In genomic region chr4:137920500-137920961, GRCm38 (mm10) we compare ENCODE assay signal across 8 mouse cellular contexts. TPM values are rescaled to one million over a fixed set of nuclear protein-coding genes. Genes with fewer than 3 reads are reported as not detected.
DNase-seq lines count a peak whose midpoint lies in the region; ATAC-seq and TF ChIP-seq lines count a peak whose summit lies in the region.

No protein-coding gene starts in this region.

- H3K9me3 ChIP-seq in kidney, postnatal 0 days (replicated peaks; ENCODE audit: low read length): no peaks in the 10 kb centered on the region

- no peak for TF ChIP-seq CTCF in kidney, postnatal 0 days (IDR thresholded peaks at IDR 0.05; ENCODE audit: low read depth)

- no peaks in the 10 kb centered on the region for H3K27me3 ChIP-seq in kidney, postnatal 0 days (ENCODE audit: insufficient read depth, low read length)

- no peak overlapping the region for H3K4me3 ChIP-seq in kidney, postnatal 0 days (replicated peaks; ENCODE audit: low read depth, low read length)

- WGBS in kidney, postnatal 0 days: 15% methylated on average over 10 of the region's 10 CpGs

- H3K27ac ChIP-seq in kidney, postnatal 0 days: peak overlapping the region; percentile 89

- H3K9ac ChIP-seq in kidney, postnatal 0 days (ENCODE audit: low read depth, low read length): 0 out of 2 replicates have a peak overlapping the region, but pooled peaks have one; percentile 35

- H3K36me3 ChIP-seq in kidney, postnatal 0 days (ENCODE audit: insufficient read depth, low read length): no peaks in the 10 kb centered on the region

- no peak for ATAC-seq in kidney, postnatal 0 days (replicated peaks; ENCODE audit: low FRiP score, low read depth)

- DNase-seq in adrenal gland, postnatal 14 days: peak; percentile 23
- no peak for DNase-seq in adrenal gland, adult (ENCODE audit: inconsistent age in 2 of 2, low spot score in 1 of 2)
- DNase-seq in heart, adult 8-10 months (ENCODE audit: low spot score): peak; percentile 54
- peak; percentile 76 for DNase-seq in kidney, postnatal 0 days (ENCODE audit: low spot score)
- peak; percentile 59 for DNase-seq in mesoderm, embryonic 11.5 days (ENCODE audit: low read depth, low spot score)
- DNase-seq in layer of hippocampus, adult 8-10 months (ENCODE audit: low spot score in 2 of 2): no peak
- DNase-seq in right cerebral cortex, postnatal 14 days: no peak
- no peak for DNase-seq in retina, embryonic 14.5 days (ENCODE audit: low spot score)

- H3K4me2 ChIP-seq in kidney, postnatal 0 days (ENCODE audit: low read length): peak overlapping the region; percentile 39

- H3K4me1 ChIP-seq in kidney, postnatal 0 days (replicated peaks; ENCODE audit: insufficient read depth, low read length): peaks cover 21% of the 10 kb centered on the region

RNA-seq across cellular contexts. Expression of gene Ece1, which starts 58.5 kb away (rescaled TPM):
- total RNA-seq in adrenal gland, postnatal 14 days (2021): 202 and 263 TPM in 2 replicates
- 100 to 1,000 TPM; 101 to 124 (median 116) TPM for total RNA-seq in heart, adult 8-10 months (2022)
- polyA plus RNA-seq in kidney, postnatal 0 days (2015; fragmentation: Nextera tagmentation; extraction: Ambion mirVana): 36.1 and 40.8 TPM in 2 replicates
- total RNA-seq in layer of hippocampus, adult 8-10 months (2022): 10 to 100 TPM; 47.2 to 63.1 (median 53.9) TPM

Comparison
In these comparisons a context has a peak if more than half of its experiments do, and no peak if none do; other contexts are left out.
1. DNase-seq: peak in adrenal gland, postnatal 14 days (single experiment), heart, adult 8-10 months (single experiment), kidney, postnatal 0 days (single experiment) and mesoderm, embryonic 11.5 days (single experiment); none in adrenal gland, adult (0 of 2), layer of hippocampus, adult 8-10 months (0 of 2), right cerebral cortex, postnatal 14 days (single experiment) and retina, embryonic 14.5 days (single experiment).